Mouse (Mus musculus): ENCODE results near the gene Rps8.

GRCm38 (mm10) chr4:117120445-117121414 lies 35.3 kb downstream of the Rps8 start:
- TF ChIP-seq CTCF (IDR thresholded peaks at IDR 0.05; ENCODE audit: extremely low read depth, insufficient read depth, insufficient read length, insufficient replicate concordance) (peak; percentile 91), POLR2A (IDR thresholded peaks at IDR 0.05; ENCODE audit: low read depth, low read length) (peak; percentile 82)
